Mouse (Mus musculus) myocyte (in vitro differentiated cells): ENCODE results near the gene Fam89a. TPM values are rescaled to one million over a fixed set of nuclear protein-coding genes. Genes with fewer than 3 reads are reported as not detected.

ENCODE experiments used
- H3K27me3 ChIP-seq: one replicate; pipeline ENCODE4 v1.6.1; 2011; ENCODE audit not compliant: control insufficient read depth, insufficient read depth, insufficient read length
- H3K36me3 ChIP-seq: one replicate; pipeline ENCODE4 v1.6.1; 2011; ENCODE audit not compliant: control insufficient read depth, insufficient read depth
- H3K4me2 ChIP-seq: one replicate; pipeline ENCODE4 v1.6.1; 2011; ENCODE audit warnings: low read depth, control low read depth
- H3K4me3 ChIP-seq: one replicate; pipeline ENCODE4 v1.5.1; 2011; ENCODE audit warnings: mild to moderate bottlenecking, control low read depth, moderate library complexity
- H3K79me2 ChIP-seq: one replicate; pipeline ENCODE4 v1.6.1; 2011; ENCODE audit not compliant: control insufficient read depth, insufficient read depth
- H3ac ChIP-seq: one replicate; pipeline ENCODE4 v1.6.1; 2011; ENCODE audit not compliant: control insufficient read depth, insufficient read length
- CEBPB ChIP-seq: IDR thresholded peaks from 2 replicates; pipeline ENCODE4 v1.6.1; 2011; ENCODE audit warnings: mild to moderate bottlenecking, moderate library complexity; ENCODE audit not compliant: poor library complexity, insufficient read depth, severe bottlenecking
- E2F4 ChIP-seq: IDR thresholded peaks from one replicate; pipeline ENCODE4 v1.6.1; 2011; ENCODE audit warnings: mild to moderate bottlenecking, control low read depth, moderate library complexity; ENCODE audit not compliant: insufficient read depth
- MAX ChIP-seq: IDR thresholded peaks from one replicate; pipeline ENCODE4 v1.6.1; 2011; ENCODE audit warnings: low read depth, mild to moderate bottlenecking, control low read depth
- MYOD1 ChIP-seq, 3 experiments: IDR thresholded peaks; one replicate each; pipeline ENCODE4 v1.6.1; 2011; ENCODE audit warnings: control low read depth in 2 of 3, low read depth in 2 of 3, mild to moderate bottlenecking in 2 of 3, moderate library complexity in 1 of 3; ENCODE audit not compliant: insufficient read length in 2 of 3, control insufficient read depth in 1 of 3
- MYOG ChIP-seq, 3 experiments: IDR thresholded peaks; one replicate each; pipeline ENCODE4 v1.6.1; 2011; ENCODE audit warnings: control low read depth in 2 of 3, low read depth in 2 of 3, mild to moderate bottlenecking in 2 of 3; ENCODE audit not compliant: insufficient read length in 2 of 3, control insufficient read depth in 1 of 3, insufficient read depth in 1 of 3
- POLR2A ChIP-seq: IDR thresholded peaks from one replicate; pipeline ENCODE4 v1.6.1; 2011; ENCODE audit warnings: low read depth, mild to moderate bottlenecking, control low read depth, moderate library complexity; ENCODE audit not compliant: insufficient read length
- POLR2AphosphoS2 ChIP-seq: IDR thresholded peaks from one replicate; pipeline ENCODE4 v1.6.1; 2011; ENCODE audit warnings: low read depth, control low read depth; ENCODE audit not compliant: insufficient read length
- REST ChIP-seq: IDR thresholded peaks from one replicate; pipeline ENCODE4 v1.6.1; 2011; ENCODE audit warnings: mild to moderate bottlenecking, control low read depth, moderate library complexity; ENCODE audit not compliant: insufficient read depth, insufficient read length
- SRF ChIP-seq: IDR thresholded peaks from one replicate; pipeline ENCODE4 v1.6.1; 2011; ENCODE audit warnings: low read depth; ENCODE audit not compliant: control insufficient read depth, insufficient read length
- TCF12 ChIP-seq: IDR thresholded peaks from one replicate; pipeline ENCODE4 v1.6.1; 2011; ENCODE audit warnings: mild to moderate bottlenecking, control low read depth; ENCODE audit not compliant: poor library complexity, insufficient read depth, severe bottlenecking
- TCF3 ChIP-seq: IDR thresholded peaks from one replicate; pipeline ENCODE4 v1.6.1; 2011; ENCODE audit warnings: low read depth, control low read depth; ENCODE audit not compliant: insufficient read length
- USF1 ChIP-seq: IDR thresholded peaks from one replicate; pipeline ENCODE4 v1.6.1; 2011; ENCODE audit warnings: low read depth, mild to moderate bottlenecking, control low read depth, moderate library complexity
- polyA plus RNA-seq: library from polyadenylated mRNA; unstranded; fragments of >200 nt; fragmentation: generic; extraction: Trizol; gene quantifications from one replicate; pipeline ENCODE4 v1.2.1, GENCODE M21; 2012; ENCODE audit warnings: missing spikeins

The Fam89a gene
- polyA plus RNA-seq, 1 experiment = 0.36 TPM

DNA sequence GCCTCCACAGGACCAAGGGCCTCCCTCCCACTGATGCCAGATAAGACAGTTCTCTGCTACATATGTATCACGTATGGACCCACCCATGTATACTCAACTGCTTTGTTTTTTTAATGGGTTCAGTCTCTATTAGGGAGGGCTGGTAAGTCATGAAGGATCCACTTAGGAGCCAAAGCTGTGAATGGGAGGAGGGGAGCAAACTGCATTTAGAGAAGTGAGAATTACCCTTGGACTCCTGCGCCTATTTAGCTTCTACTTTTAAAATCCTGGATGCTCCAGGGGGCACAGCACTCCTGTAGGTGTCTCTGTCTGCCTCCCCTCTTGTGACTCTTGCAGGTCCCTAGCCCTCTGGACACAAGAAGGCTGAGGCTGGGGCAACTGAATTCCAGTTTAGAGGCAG, 4.5 kb upstream of the Fam89a start:
- Histone ChIP-seq H3K4me3 (no peak overlapping the region), H3K79me2 (no peaks in the 10 kb centered on the region), H3ac (no peak overlapping the region), H3K4me2 (no peak overlapping the region), H3K27me3 (peaks cover 48% of the 10 kb centered on the region), H3K36me3 (no peaks in the 10 kb centered on the region)
- no peak for TF ChIP-seq MYOD1 (IDR thresholded peaks at IDR 0.05; ENCODE audit: control insufficient read depth in 1 of 3, insufficient read length in 2 of 3, low read depth in 2 of 3)
- TF ChIP-seq TCF3 = no peak
- TF ChIP-seq REST = no peak
- TF ChIP-seq SRF = no peak
- no peak for TF ChIP-seq MAX
- no peak for TF ChIP-seq E2F4
- TF ChIP-seq POLR2A = no peak

- Histone ChIP-seq H3ac (no peak overlapping the region), H3K27me3 (peaks cover 48% of the 10 kb centered on the region)
- TF ChIP-seq MYOD1 (IDR thresholded peaks at IDR 0.05; ENCODE audit: control insufficient read depth in 1 of 3, insufficient read length in 2 of 3, low read depth in 2 of 3) (no peak), REST (no peak), POLR2A (no peak), MYOG (IDR thresholded peaks at IDR 0.05; ENCODE audit: control insufficient read depth in 1 of 3, insufficient read depth in 1 of 3, insufficient read length in 2 of 3, low read depth in 2 of 3) (no peak)
Measured at GRCm38 (mm10) chr8:124755481-124755880, 3.8 kb upstream of the Fam89a start.

GRCm38 (mm10) chr8:124754792-124755190, 3.2 kb upstream of the Fam89a start:
- Histone ChIP-seq H3ac (no peak overlapping the region), H3K4me2 (no peak overlapping the region), H3K79me2 (no peaks in the 10 kb centered on the region), H3K36me3 (no peaks in the 10 kb centered on the region), H3K27me3 (peaks cover 48% of the 10 kb centered on the region), H3K4me3 (no peak overlapping the region)
- TF ChIP-seq USF1 (no peak), POLR2AphosphoS2 (no peak), SRF (no peak), MAX (no peak), TCF3 (no peak), TCF12 (no peak), CEBPB (no peak), REST (no peak), MYOG (IDR thresholded peaks at IDR 0.05; ENCODE audit: control insufficient read depth in 1 of 3, insufficient read depth in 1 of 3, insufficient read length in 2 of 3, low read depth in 2 of 3) (no peak), E2F4 (no peak), MYOD1 (IDR thresholded peaks at IDR 0.05; ENCODE audit: control insufficient read depth in 1 of 3, insufficient read length in 2 of 3, low read depth in 2 of 3) (no peak), POLR2A (no peak)

More at GRCm38 (mm10) chr8:124755481-124755880, 3.8 kb upstream of the Fam89a start:
- no peak overlapping the region for H3K4me2 ChIP-seq
- H3K4me3 ChIP-seq = no peak overlapping the region
- no peaks in the 10 kb centered on the region for H3K36me3 ChIP-seq
- H3K79me2 ChIP-seq = no peaks in the 10 kb centered on the region

GRCm38 (mm10) chr8:124754101-124754791, 2.6 kb upstream of the Fam89a start:
- peaks cover 54% of the 10 kb centered on the region for H3K27me3 ChIP-seq
- no peak overlapping the region for H3K4me3 ChIP-seq
- H3K4me2 ChIP-seq = no peak overlapping the region
- no peaks in the 10 kb centered on the region for H3K36me3 ChIP-seq
- no peaks in the 10 kb centered on the region for H3K79me2 ChIP-seq
- no peak for TF ChIP-seq SRF
- H3ac ChIP-seq = no peak overlapping the region

- Histone ChIP-seq H3K36me3 (no peaks in the 10 kb centered on the region), H3K27me3 (peaks cover 61% of the 10 kb centered on the region), H3K4me3 (no peak overlapping the region), H3K4me2 (no peak overlapping the region), H3ac (no peak overlapping the region), H3K79me2 (no peaks in the 10 kb centered on the region)
- no peak for TF ChIP-seq MAX
- TF ChIP-seq MYOG (IDR thresholded peaks at IDR 0.05; ENCODE audit: control insufficient read depth in 1 of 3, insufficient read depth in 1 of 3, insufficient read length in 2 of 3, low read depth in 2 of 3) = no peak
- no peak for TF ChIP-seq POLR2A
- TF ChIP-seq SRF = no peak
- TF ChIP-seq CEBPB = no peak
- no peak for TF ChIP-seq TCF3
- no peak for TF ChIP-seq POLR2AphosphoS2
- TF ChIP-seq REST = no peak
- TF ChIP-seq E2F4 = no peak
- TF ChIP-seq USF1 = no peak
- no peak for TF ChIP-seq TCF12
- TF ChIP-seq MYOD1 (IDR thresholded peaks at IDR 0.05; ENCODE audit: control insufficient read depth in 1 of 3, insufficient read length in 2 of 3, low read depth in 2 of 3) = no peak
Measured at GRCm38 (mm10) chr8:124752325-124752862, 762 bp upstream of the Fam89a start.
